Mouse (Mus musculus) urinary bladder, postnatal 10 days (tissue): Measurements from ENCODE around the gene Sos2.
"Not testable (repeated sequence)": the region's sequence is repeated elsewhere in the genome, so short reads cannot be mapped to it uniquely, and the experiment has no call there.

Experiments
- DNase-seq: peaks from one replicate; pipeline ENCODE4 v3.0.0; 2022; ENCODE audit warnings: low spot score

Sos2 gene

GRCm38 (mm10) chr12:69569926-69570325 is 111.7 kb downstream of the Sos2 start:
- DNase-seq: no peak

GRCm38 (mm10) chr12:69568266-69568665 is 113.4 kb downstream of the Sos2 start:
- no peak for DNase-seq

GRCm38 (mm10) chr12:69561006-69561405 is 120.6 kb downstream of the Sos2 start:
- not testable (repeated sequence) for DNase-seq

- DNase-seq: no peak
These were observed 125.3 kb downstream of the Sos2 start for GRCm38 (mm10) chr12:69556221-69556861.

- no peak for DNase-seq
These were observed 136.0 kb downstream of the Sos2 start for GRCm38 (mm10) chr12:69545456-69546178.

GRCm38 (mm10) chr12:69544994-69545393 is 136.7 kb downstream of the Sos2 start:
- no peak for DNase-seq

GRCm38 (mm10) chr12:69544562-69544961 is 137.1 kb downstream of the Sos2 start:
- no peak for DNase-seq

GRCm38 (mm10) chr12:69542376-69542775 is 139.3 kb downstream of the Sos2 start:
- DNase-seq: no peak

- no peak for DNase-seq
These were observed 140.0 kb downstream of the Sos2 start for GRCm38 (mm10) chr12:69541663-69542062.

- no peak for DNase-seq
These were observed 142.3 kb downstream of the Sos2 start for GRCm38 (mm10) chr12:69539353-69539752.

GRCm38 (mm10) chr12:69538362-69538950 is 143.2 kb downstream of the Sos2 start:
- no peak for DNase-seq

- DNase-seq: no peak
These were observed 143.8 kb downstream of the Sos2 start for GRCm38 (mm10) chr12:69537675-69538361.

- no peak for DNase-seq
These were observed 144.4 kb downstream of the Sos2 start for GRCm38 (mm10) chr12:69537243-69537674.

- DNase-seq: no peak
These were observed 144.9 kb downstream of the Sos2 start for GRCm38 (mm10) chr12:69536616-69537242.
